Mouse (Mus musculus): ENCODE measurements at regions not wholly inside any gene's neighbourhood (a gene's known extent, or its start where the extent isn't known, plus 50 kb on each side); places are given as distances from the start of the nearest gene placed in this dataset.
"Not testable (repeated sequence)": the region's sequence is repeated elsewhere in the genome, so short reads cannot be mapped to it uniquely, and the experiment has no call there.

- H3K9ac ChIP-seq (replicated peaks; ENCODE audit: low read depth, low read length) = no peak overlapping the region
- no peaks in the 10 kb centered on the region for H3K36me3 ChIP-seq (ENCODE audit: control insufficient read depth, insufficient read depth)
- H3K27me3 ChIP-seq (replicated peaks; ENCODE audit: control insufficient read depth, insufficient read depth, low read length) = no peaks in the 10 kb centered on the region
- no peak; the same call in 1 of the 2 replicates for ATAC-seq
- H3K9me3 ChIP-seq (ENCODE audit: control insufficient read depth, low read length) = no peaks in the 10 kb centered on the region
- 10% methylated on average over 1 of the region's 1 CpGs for WGBS
- no peak overlapping the region for H3K27ac ChIP-seq (ENCODE audit: low read length)
- no peak overlapping the region for H3K4me2 ChIP-seq (ENCODE audit: low read length)
- H3K4me3 ChIP-seq (replicated peaks; ENCODE audit: low read length) = no peak overlapping the region
- peaks cover 6% of the 10 kb centered on the region for H3K4me1 ChIP-seq (replicated peaks; ENCODE audit: control insufficient read depth, insufficient read depth, low read length)
Observed at GRCm38 (mm10) chr9:23693442-23693829, 404.4 kb upstream of the Npsr1 start.

GRCm38 (mm10) chr9:23694481-23694880 is 403.3 kb upstream of the Npsr1 start:
- H3K27ac ChIP-seq (ENCODE audit: low read length) = no peak overlapping the region
- ATAC-seq = no peak
- H3K36me3 ChIP-seq (ENCODE audit: control insufficient read depth, insufficient read depth) = no peaks in the 10 kb centered on the region
- no peaks in the 10 kb centered on the region for H3K9me3 ChIP-seq (ENCODE audit: control insufficient read depth, low read length)
- H3K4me2 ChIP-seq (ENCODE audit: low read length) = no peak overlapping the region
- peaks cover 6% of the 10 kb centered on the region for H3K4me1 ChIP-seq (replicated peaks; ENCODE audit: control insufficient read depth, insufficient read depth, low read length)
- no peak overlapping the region for H3K9ac ChIP-seq (replicated peaks; ENCODE audit: low read depth, low read length)
- WGBS = 95% methylated on average over 2 of the region's 2 CpGs
- H3K4me3 ChIP-seq (replicated peaks; ENCODE audit: low read length) = no peak overlapping the region
- no peaks in the 10 kb centered on the region for H3K27me3 ChIP-seq (replicated peaks; ENCODE audit: control insufficient read depth, insufficient read depth, low read length)

- no peaks in the 10 kb centered on the region for H3K9me3 ChIP-seq (ENCODE audit: control insufficient read depth, low read length)
- H3K36me3 ChIP-seq (ENCODE audit: control insufficient read depth, insufficient read depth) = no peaks in the 10 kb centered on the region
- no peak overlapping the region for H3K27ac ChIP-seq (ENCODE audit: low read length)
- H3K4me1 ChIP-seq (replicated peaks; ENCODE audit: control insufficient read depth, insufficient read depth, low read length) = no peaks in the 10 kb centered on the region
- H3K9ac ChIP-seq (replicated peaks; ENCODE audit: low read depth, low read length) = no peak overlapping the region
- H3K4me3 ChIP-seq (replicated peaks; ENCODE audit: low read length) = no peak overlapping the region
- no peak for ATAC-seq
- no peaks in the 10 kb centered on the region for H3K27me3 ChIP-seq (replicated peaks; ENCODE audit: control insufficient read depth, insufficient read depth, low read length)
- 88% methylated on average over 1 of the region's 1 CpGs for WGBS
- no peak overlapping the region for H3K4me2 ChIP-seq (ENCODE audit: low read length)
Observed at GRCm38 (mm10) chr9:23700567-23700966, 397.2 kb upstream of the Npsr1 start.

- H3K4me3 ChIP-seq (replicated peaks; ENCODE audit: low read length); H3K36me3 ChIP-seq (ENCODE audit: control insufficient read depth, insufficient read depth); ATAC-seq; H3K9me3 ChIP-seq (ENCODE audit: control insufficient read depth, low read length); H3K27ac ChIP-seq (ENCODE audit: low read length); H3K27me3 ChIP-seq (replicated peaks; ENCODE audit: control insufficient read depth, insufficient read depth, low read length); H3K9ac ChIP-seq (replicated peaks; ENCODE audit: low read depth, low read length); H3K4me2 ChIP-seq (ENCODE audit: low read length); H3K4me1 ChIP-seq (replicated peaks; ENCODE audit: control insufficient read depth, insufficient read depth, low read length): not testable (repeated sequence)
Observed at GRCm38 (mm10) chr9:23717584-23717983, 380.2 kb upstream of the Npsr1 start.

GRCm38 (mm10) chr9:23728816-23729215 is 369.0 kb upstream of the Npsr1 start:
- H3K9ac ChIP-seq (replicated peaks; ENCODE audit: low read depth, low read length) = no peak overlapping the region
- H3K27ac ChIP-seq (ENCODE audit: low read length) = no peak overlapping the region
- H3K4me2 ChIP-seq (ENCODE audit: low read length) = no peak overlapping the region
- no peak for ATAC-seq
- H3K4me3 ChIP-seq (replicated peaks; ENCODE audit: low read length) = no peak overlapping the region
- 76% methylated on average over 4 of the region's 4 CpGs for WGBS
- no peaks in the 10 kb centered on the region for H3K9me3 ChIP-seq (ENCODE audit: control insufficient read depth, low read length)
- no peaks in the 10 kb centered on the region for H3K27me3 ChIP-seq (replicated peaks; ENCODE audit: control insufficient read depth, insufficient read depth, low read length)
- no peaks in the 10 kb centered on the region for H3K36me3 ChIP-seq (ENCODE audit: control insufficient read depth, insufficient read depth)
- no peaks in the 10 kb centered on the region for H3K4me1 ChIP-seq (replicated peaks; ENCODE audit: control insufficient read depth, insufficient read depth, low read length)

GRCm38 (mm10) chr9:23752478-23752877 is 345.3 kb upstream of the Npsr1 start:
- 90% methylated on average over 5 of the region's 5 CpGs for WGBS
- no peak overlapping the region for H3K4me2 ChIP-seq (ENCODE audit: low read length)
- H3K27ac ChIP-seq (ENCODE audit: low read length) = no peak overlapping the region
- no peaks in the 10 kb centered on the region for H3K36me3 ChIP-seq (ENCODE audit: control insufficient read depth, insufficient read depth)
- no peaks in the 10 kb centered on the region for H3K4me1 ChIP-seq (replicated peaks; ENCODE audit: control insufficient read depth, insufficient read depth, low read length)
- no peak for ATAC-seq
- H3K9me3 ChIP-seq (ENCODE audit: control insufficient read depth, low read length) = no peaks in the 10 kb centered on the region
- no peak overlapping the region for H3K9ac ChIP-seq (replicated peaks; ENCODE audit: low read depth, low read length)
- H3K27me3 ChIP-seq (replicated peaks; ENCODE audit: control insufficient read depth, insufficient read depth, low read length) = no peaks in the 10 kb centered on the region
- no peak overlapping the region for H3K4me3 ChIP-seq (replicated peaks; ENCODE audit: low read length)

GRCm38 (mm10) chr9:23786660-23787059 is 311.1 kb upstream of the Npsr1 start:
- H3K9ac ChIP-seq (replicated peaks; ENCODE audit: low read depth, low read length) = no peak overlapping the region
- H3K36me3 ChIP-seq (ENCODE audit: control insufficient read depth, insufficient read depth) = no peaks in the 10 kb centered on the region
- 21% methylated on average over 4 of the region's 4 CpGs for WGBS
- H3K4me1 ChIP-seq (replicated peaks; ENCODE audit: control insufficient read depth, insufficient read depth, low read length) = peaks cover 12% of the 10 kb centered on the region
- H3K27me3 ChIP-seq (replicated peaks; ENCODE audit: control insufficient read depth, insufficient read depth, low read length) = no peaks in the 10 kb centered on the region
- H3K9me3 ChIP-seq (ENCODE audit: control insufficient read depth, low read length) = no peaks in the 10 kb centered on the region
- no peak overlapping the region for H3K4me3 ChIP-seq (replicated peaks; ENCODE audit: low read length)
- no peak overlapping the region for H3K27ac ChIP-seq (ENCODE audit: low read length)
- no peak overlapping the region for H3K4me2 ChIP-seq (ENCODE audit: low read length)
- peak; percentile 71 for ATAC-seq

Data from forebrain, embryonic 16.5 days (tissue).